Mouse (Mus musculus): ENCODE results near the gene Hs3st3a1.

Hs3st3a1 gene

DNA sequence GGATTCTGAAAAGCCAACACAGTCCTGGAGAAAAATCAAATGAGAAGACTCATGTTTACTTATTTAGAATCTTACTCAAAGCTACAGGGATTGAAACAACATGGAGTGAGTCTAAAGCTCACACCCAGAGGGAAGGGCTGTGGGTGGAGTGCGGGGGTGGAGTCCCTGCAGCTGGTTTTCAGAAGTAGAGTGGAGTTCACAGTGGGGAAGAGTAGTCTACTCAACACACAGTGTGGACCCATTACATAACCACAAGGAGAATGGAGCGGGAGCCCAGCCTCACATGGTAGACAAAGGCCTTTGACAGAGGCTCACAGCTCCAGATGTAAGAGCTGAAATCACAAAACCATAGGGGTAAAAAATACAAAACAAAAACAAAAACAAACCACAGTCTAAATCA, 123.2 kb downstream of the Hs3st3a1 start:
- DNase-seq (ENCODE audit: low spot score in 2 of 2): no peak

DNA sequence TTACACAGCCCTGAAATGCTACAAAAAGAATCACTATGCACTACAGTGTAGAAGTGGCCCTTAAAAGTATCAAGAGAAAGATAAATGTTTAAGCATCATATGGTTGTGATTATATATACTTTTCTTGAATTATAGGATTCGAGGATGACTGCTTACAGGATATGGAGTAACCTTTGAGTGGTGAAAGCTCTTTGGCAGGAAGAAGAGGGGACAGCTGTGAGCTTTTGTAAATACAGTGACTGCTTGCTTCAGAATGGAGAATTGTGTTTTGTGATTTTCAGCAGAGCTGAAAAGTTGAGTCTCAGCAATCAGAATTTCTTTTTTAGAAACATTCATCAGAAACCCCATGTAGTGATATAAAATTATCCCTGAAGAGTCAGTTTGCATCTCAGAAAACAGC, 124.3 kb downstream of the Hs3st3a1 start:
- no peak for DNase-seq (ENCODE audit: low spot score in 2 of 2)

DNA sequence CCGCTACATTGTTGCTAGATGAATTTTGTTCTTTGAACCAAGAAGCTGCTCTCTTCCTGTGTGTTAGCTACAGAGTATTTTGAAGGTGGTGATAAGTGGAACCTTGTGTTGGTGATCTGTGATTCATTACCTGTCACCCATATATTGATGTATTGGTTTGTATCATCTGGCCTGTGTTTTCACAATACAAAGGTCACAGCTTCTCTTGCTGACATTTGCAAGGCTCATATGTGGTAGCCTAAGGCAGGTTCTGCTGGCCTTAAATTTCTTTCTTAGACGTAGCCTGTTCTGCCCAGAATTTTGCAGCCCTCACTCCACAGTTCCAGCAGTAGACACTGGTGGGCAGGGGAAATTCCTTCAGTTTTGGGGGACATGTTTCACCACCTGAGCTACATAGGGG, 125.3 kb downstream of the Hs3st3a1 start:
- no peak for DNase-seq (ENCODE audit: low spot score in 2 of 2)

- no peak for DNase-seq (ENCODE audit: low spot score in 2 of 2)
These were observed 127.6 kb downstream of the Hs3st3a1 start for GRCm38 (mm10) chr11:64562771-64563170.
